Mouse (Mus musculus): Measurements from ENCODE around the gene Ugt1a8. TPM values are rescaled to one million over a fixed set of nuclear protein-coding genes. Genes with fewer than 3 reads are reported as not detected.

The Ugt1a8 gene
- total and polyA plus RNA-seq, 3 experiments, result not detected

DNA sequence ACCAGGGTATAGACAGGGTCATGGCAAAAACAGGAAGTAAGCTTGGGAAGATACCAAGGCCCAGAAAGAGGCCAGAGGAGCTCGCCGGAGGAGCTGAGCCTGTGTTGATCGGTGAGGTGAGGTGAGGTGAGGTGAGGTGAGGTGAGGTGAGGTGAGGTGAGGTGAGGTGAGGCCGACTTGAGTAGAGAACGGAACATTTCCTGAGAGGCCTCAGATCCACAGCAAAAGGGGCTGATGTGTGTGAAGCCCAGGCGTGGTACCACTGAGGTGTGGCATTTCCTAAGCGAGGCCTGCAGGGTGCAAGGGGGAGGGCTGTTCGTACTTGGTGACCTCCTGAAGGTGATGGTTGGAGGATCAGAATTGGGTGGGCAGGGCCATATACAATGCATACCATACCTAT, 165.5 kb downstream of the Ugt1a8 start:
- no peaks in the 10 kb centered on the region for H3K27me3 ChIP-seq (ENCODE audit: control insufficient read depth, insufficient read depth, low read length)
- DNase-seq, result no peak
- H3K4me3 ChIP-seq, result no peak overlapping the region
- no peaks in the 10 kb centered on the region for H3K36me3 ChIP-seq (ENCODE audit: control insufficient read depth, insufficient read depth, low read length)
- intact Hi-C loops (cut with DNase I), result no loop called here
- H3K79me2 ChIP-seq (replicated peaks; ENCODE audit: control insufficient read depth, insufficient read depth, low read length), result no peaks in the 10 kb centered on the region
- 66% methylated on average over 8 of the region's 8 CpGs for WGBS
- no peak for TF ChIP-seq EP300 (IDR thresholded peaks at IDR 0.05; ENCODE audit: insufficient read depth, low read depth, low read length)
- TF ChIP-seq CTCF (IDR thresholded peaks at IDR 0.05), result no peak
- no peaks in the 10 kb centered on the region for H3K4me1 ChIP-seq (ENCODE audit: control insufficient read depth, insufficient read depth, low read length)
- no peak overlapping the region for H3K27ac ChIP-seq
- no peak overlapping the region for H3K9ac ChIP-seq (ENCODE audit: low read depth, low read length)

DNA sequence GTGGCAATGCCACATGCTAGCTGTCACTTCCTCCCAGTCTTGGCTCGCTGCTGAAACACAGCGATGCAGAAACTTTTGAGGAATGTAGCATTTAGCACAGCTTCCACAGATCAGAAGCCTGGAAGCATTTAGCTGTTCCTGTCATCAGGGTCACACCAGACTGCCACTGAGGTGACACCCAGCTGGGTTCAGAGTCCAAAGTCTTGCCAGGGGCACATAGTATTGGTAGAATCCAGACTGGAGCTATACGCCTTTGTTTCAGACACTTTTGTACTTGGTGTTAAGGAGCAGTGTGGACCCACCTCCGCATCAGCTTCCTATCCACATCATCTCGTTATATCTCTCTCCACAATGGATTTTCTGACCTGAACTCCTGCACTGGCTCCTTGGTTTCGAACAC, 165.9 kb downstream of the Ugt1a8 start:
- no peaks in the 10 kb centered on the region for H3K27me3 ChIP-seq (ENCODE audit: control insufficient read depth, insufficient read depth, low read length)
- no peak for DNase-seq
- H3K27ac ChIP-seq, result no peak overlapping the region
- H3K79me2 ChIP-seq (replicated peaks; ENCODE audit: control insufficient read depth, insufficient read depth, low read length), result no peaks in the 10 kb centered on the region
- no peaks in the 10 kb centered on the region for H3K36me3 ChIP-seq (ENCODE audit: control insufficient read depth, insufficient read depth, low read length)
- 60% methylated on average over 6 of the region's 6 CpGs for WGBS
- TF ChIP-seq POLR2A (IDR thresholded peaks at IDR 0.05; ENCODE audit: insufficient read depth, low read depth, low read length) (no peak), EP300 (IDR thresholded peaks at IDR 0.05; ENCODE audit: insufficient read depth, low read depth, low read length) (no peak), CTCF (IDR thresholded peaks at IDR 0.05) (no peak)
- intact Hi-C loops (cut with DNase I), result no loop called here
- no peak overlapping the region for H3K9ac ChIP-seq (ENCODE audit: low read depth, low read length)
- H3K4me3 ChIP-seq, result no peak overlapping the region
- H3K4me1 ChIP-seq (ENCODE audit: control insufficient read depth, insufficient read depth, low read length), result no peaks in the 10 kb centered on the region

DNA sequence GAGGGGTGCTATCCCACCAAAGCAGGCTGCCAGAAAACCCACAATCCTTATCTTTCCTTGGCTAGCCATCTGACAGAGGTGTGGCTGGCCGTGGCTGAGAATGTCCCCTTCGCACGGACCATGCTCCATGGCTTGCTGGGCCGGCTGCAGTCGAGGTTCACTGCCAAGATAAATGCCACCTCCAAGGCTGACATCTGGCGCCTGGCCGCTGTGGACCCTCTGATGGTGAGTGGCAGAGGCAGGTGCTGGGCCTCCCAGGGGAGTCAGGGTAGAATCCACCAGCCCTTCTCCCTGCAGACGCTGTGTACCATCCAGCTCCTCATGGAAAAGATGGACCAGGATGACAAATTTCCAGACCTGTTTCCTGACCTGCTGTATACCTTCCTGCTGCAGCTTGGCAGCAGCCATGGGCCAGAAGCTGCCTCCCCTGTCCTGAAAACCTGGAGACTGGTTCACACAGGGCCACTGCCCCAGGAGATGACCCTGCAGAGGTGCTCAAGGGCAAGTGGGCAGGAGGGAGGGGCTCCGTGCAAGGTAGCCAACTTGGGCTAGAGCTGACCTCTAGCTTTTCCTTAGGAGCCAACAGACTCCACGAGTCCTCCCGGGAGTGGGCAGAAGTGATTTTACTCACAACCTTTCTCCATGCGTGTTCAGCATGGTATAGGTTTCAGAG, 167.3 kb downstream of the Ugt1a8 start:
- peaks cover 3% of the 10 kb centered on the region for H3K4me1 ChIP-seq (ENCODE audit: control insufficient read depth, insufficient read depth, low read length)
- no peaks in the 10 kb centered on the region for H3K27me3 ChIP-seq (ENCODE audit: control insufficient read depth, insufficient read depth, low read length)
- H3K36me3 ChIP-seq (ENCODE audit: control insufficient read depth, insufficient read depth, low read length), result no peaks in the 10 kb centered on the region
- intact Hi-C loops (cut with DNase I), result no loop called here
- H3K9ac ChIP-seq (ENCODE audit: low read depth, low read length), result no peak overlapping the region
- no peak overlapping the region for H3K4me3 ChIP-seq
- H3K79me2 ChIP-seq (replicated peaks; ENCODE audit: control insufficient read depth, insufficient read depth, low read length), result no peaks in the 10 kb centered on the region
- WGBS, result 80% methylated on average over 12 of the region's 12 CpGs
- no peak for DNase-seq
- no peak overlapping the region for H3K27ac ChIP-seq
- TF ChIP-seq CTCF (IDR thresholded peaks at IDR 0.05) (no peak), EP300 (IDR thresholded peaks at IDR 0.05; ENCODE audit: insufficient read depth, low read depth, low read length) (no peak), POLR2A (IDR thresholded peaks at IDR 0.05; ENCODE audit: insufficient read depth, low read depth, low read length) (no peak)

DNA sequence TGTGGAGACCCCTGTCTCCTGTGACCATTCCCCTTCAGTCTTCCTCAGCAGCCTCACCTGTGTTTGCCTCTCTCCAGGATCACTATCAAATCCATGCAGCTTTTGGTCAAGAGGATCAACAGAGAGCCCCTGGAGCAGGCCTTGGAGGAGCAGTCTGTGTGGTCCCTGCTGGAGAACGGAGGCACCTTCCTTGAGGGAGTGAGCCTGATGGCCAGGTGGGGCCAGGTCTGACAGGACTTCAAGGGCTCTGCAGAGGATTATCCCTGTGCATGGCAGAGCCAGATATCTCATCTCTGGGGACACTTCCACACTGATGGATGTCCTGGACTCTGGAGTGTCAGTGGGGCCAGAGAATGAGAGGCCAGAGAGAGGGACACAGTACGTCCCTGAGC, 167.8 kb downstream of the Ugt1a8 start:
- TF ChIP-seq POLR2A (IDR thresholded peaks at IDR 0.05; ENCODE audit: insufficient read depth, low read depth, low read length) (no peak), CTCF (IDR thresholded peaks at IDR 0.05) (no peak), EP300 (IDR thresholded peaks at IDR 0.05; ENCODE audit: insufficient read depth, low read depth, low read length) (no peak)
- WGBS, result 52% methylated on average over 2 of the region's 2 CpGs
- Histone ChIP-seq H3K27me3 (ENCODE audit: control insufficient read depth, insufficient read depth, low read length) (no peaks in the 10 kb centered on the region), H3K9ac (ENCODE audit: low read depth, low read length) (no peak overlapping the region), H3K79me2 (replicated peaks; ENCODE audit: control insufficient read depth, insufficient read depth, low read length) (no peaks in the 10 kb centered on the region), H3K36me3 (ENCODE audit: control insufficient read depth, insufficient read depth, low read length) (no peaks in the 10 kb centered on the region), H3K4me3 (no peak overlapping the region), H3K4me1 (ENCODE audit: control insufficient read depth, insufficient read depth, low read length) (peaks cover 3% of the 10 kb centered on the region), H3K27ac (no peak overlapping the region)
- intact Hi-C loops (cut with DNase I), result no loop called here
- DNase-seq, result no peak

DNA sequence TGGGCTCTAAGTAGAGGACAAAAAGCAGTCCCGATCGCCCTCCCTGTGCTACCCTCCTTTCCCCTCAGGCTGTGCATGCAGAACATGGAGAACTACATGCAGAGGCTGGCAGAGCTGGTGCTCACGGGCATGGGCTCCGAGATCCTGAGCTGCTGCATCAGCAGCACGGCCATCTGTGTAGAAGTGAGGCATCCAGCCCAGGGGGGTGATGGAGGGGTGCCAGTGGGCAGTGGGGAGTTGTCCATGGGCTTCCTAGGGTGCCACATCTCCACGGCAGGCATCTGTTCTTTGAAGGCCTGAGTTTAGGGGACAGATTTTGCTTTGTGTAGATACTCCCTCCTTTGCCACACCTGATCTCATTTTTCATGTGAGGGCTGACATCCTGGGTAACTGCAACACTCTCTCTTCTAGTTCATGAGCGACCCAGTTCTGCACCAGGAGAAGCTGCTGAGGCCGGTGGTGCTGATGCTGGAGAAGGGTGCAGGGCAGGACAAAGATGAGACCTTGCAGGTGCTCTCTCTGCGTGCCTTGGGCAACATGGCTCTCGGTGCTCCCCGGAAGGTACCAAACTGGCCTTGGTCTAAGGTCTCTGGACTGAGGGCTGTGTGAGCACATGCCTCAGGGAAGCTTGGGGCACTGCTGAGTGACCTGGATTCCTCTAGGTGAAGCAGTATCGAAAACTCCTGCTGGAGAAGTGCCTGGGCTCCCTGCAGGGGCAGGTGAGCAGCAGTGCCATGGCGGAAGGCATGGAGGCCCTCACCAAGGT, 168.6 kb downstream of the Ugt1a8 start:
- no peak overlapping the region for H3K9ac ChIP-seq (ENCODE audit: low read depth, low read length)
- TF ChIP-seq CTCF (IDR thresholded peaks at IDR 0.05), result no peak
- no peak for TF ChIP-seq POLR2A (IDR thresholded peaks at IDR 0.05; ENCODE audit: insufficient read depth, low read depth, low read length)
- TF ChIP-seq EP300 (IDR thresholded peaks at IDR 0.05; ENCODE audit: insufficient read depth, low read depth, low read length), result no peak
- H3K4me1 ChIP-seq (ENCODE audit: control insufficient read depth, insufficient read depth, low read length), result peaks cover 3% of the 10 kb centered on the region
- intact Hi-C loops (cut with DNase I), result no loop called here
- no peaks in the 10 kb centered on the region for H3K36me3 ChIP-seq (ENCODE audit: control insufficient read depth, insufficient read depth, low read length)
- H3K79me2 ChIP-seq (replicated peaks; ENCODE audit: control insufficient read depth, insufficient read depth, low read length), result no peaks in the 10 kb centered on the region
- no peak overlapping the region for H3K27ac ChIP-seq
- no peak overlapping the region for H3K4me3 ChIP-seq
- no peaks in the 10 kb centered on the region for H3K27me3 ChIP-seq (ENCODE audit: control insufficient read depth, insufficient read depth, low read length)
- WGBS, result 75% methylated on average over 13 of the region's 13 CpGs
- no peak for DNase-seq
